Mouse (Mus musculus) hindbrain, embryonic 14.5 days (tissue): ENCODE measurements around the gene Olfr211. TPM values are rescaled to one million over a fixed set of nuclear protein-coding genes. Genes with fewer than 3 reads are reported as not detected.
A peak's percentile ranks its signal among the peaks of the same experiment; 100 is the strongest.
"Not testable (repeated sequence)": the region's sequence is repeated elsewhere in the genome, so short reads cannot be mapped to it uniquely, and the experiment has no call there.

Source experiments
- ATAC-seq: fragments of 200-750 bp; cut with Nextera tagmentation; 2 replicates; pipeline ENCODE4 v1.8.0; 2017; ENCODE audit warnings: moderate number of reproducible peaks, mild to moderate bottlenecking, moderate TSS enrichment, moderate library complexity; ENCODE audit not compliant: low FRiP score
- DNase-seq: peaks from one replicate; pipeline ENCODE4 v3.0.0-alpha.2; 2015; ENCODE audit warnings: low spot score
- H3K27ac ChIP-seq: fragments of 300-500 bp; sonication (generic); 2 replicates; pipeline ENCODE4 v1.5.1; 2014; ENCODE audit warnings: mild to moderate bottlenecking, moderate library complexity
- H3K27me3 ChIP-seq: fragments of 300-500 bp; sonication (generic); 2 replicates; pipeline ENCODE4 v1.6.1; 2014; ENCODE audit warnings: mild to moderate bottlenecking, low read length, mixed read lengths; ENCODE audit not compliant: control insufficient read depth, insufficient read depth
- H3K36me3 ChIP-seq: fragments of 300-500 bp; sonication (generic); replicated peaks from 2 replicates; pipeline ENCODE4 v1.6.1; 2014; ENCODE audit not compliant: control insufficient read depth, insufficient read depth
- H3K4me1 ChIP-seq: fragments of 300-500 bp; sonication (generic); replicated peaks from 2 replicates; pipeline ENCODE4 v1.6.1; 2014; ENCODE audit warnings: antibody characterized with exemption, low read length, mixed read lengths; ENCODE audit not compliant: control insufficient read depth, insufficient read depth
- H3K4me2 ChIP-seq: fragments of 300-500 bp; sonication (generic); replicated peaks from 2 replicates; pipeline ENCODE4 v1.6.1; 2014; ENCODE audit warnings: mild to moderate bottlenecking, moderate library complexity
- H3K4me3 ChIP-seq: fragments of 300-500 bp; sonication (generic); replicated peaks from 2 replicates; pipeline ENCODE4 v1.5.1; 2014; ENCODE audit warnings: mild to moderate bottlenecking, low read length
- H3K9ac ChIP-seq: fragments of 300-500 bp; sonication (generic); 2 replicates; pipeline ENCODE4 v1.6.1; 2014
- H3K9me3 ChIP-seq: fragments of 300-500 bp; sonication (generic); 2 replicates; pipeline ENCODE4 v1.6.1; 2016; ENCODE audit warnings: low read length; ENCODE audit not compliant: control insufficient read depth
- WGBS: fragments of 180-500 bp; shearing (Covaris S2); extraction: QIAGEN DNeasy Blood & Tissue Kit; methylation state at CpG from one replicate; pipeline ENCODE4 v1.1.7; 2014; 5-methylcytosine and 5-hydroxymethylcytosine counted together
- polyA plus RNA-seq: library from polyadenylated mRNA; unstranded; fragments of >200 nt; fragmentation: Nextera tagmentation; extraction: Ambion mirVana; gene quantifications from 2 replicates; pipeline ENCODE4 v1.2.1, GENCODE M21; 2014

Olfr211 gene
- polyA plus RNA-seq, 1 experiment from 2014 or later = not detected

DNA sequence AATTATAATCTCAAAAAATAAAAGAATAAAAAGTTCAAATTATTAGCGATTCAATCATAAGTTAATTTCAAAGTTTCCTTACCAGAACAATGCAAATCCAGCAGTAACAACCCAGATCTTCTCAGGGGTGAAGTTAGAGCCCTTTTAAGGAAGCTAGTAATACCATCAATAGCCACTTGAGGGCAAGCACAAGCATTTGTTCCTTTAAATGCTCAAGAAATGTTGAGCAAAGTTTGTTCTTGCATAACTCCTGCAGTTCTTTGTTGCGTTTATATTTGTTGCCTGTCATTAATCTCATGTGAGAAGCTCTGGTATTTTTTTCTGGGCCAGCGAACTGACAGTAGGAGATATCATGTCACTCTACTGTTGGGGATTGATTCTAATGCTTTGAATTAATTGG lies 20.8 kb upstream of the Olfr211 start:
- peak; percentile 49 for DNase-seq
- Histone ChIP-seq H3K27me3 (no peaks in the 10 kb centered on the region), H3K27ac (no peak overlapping the region), H3K4me2 (no peak overlapping the region), H3K36me3 (no peaks in the 10 kb centered on the region), H3K4me1 (no peaks in the 10 kb centered on the region), H3K4me3 (no peak overlapping the region), H3K9ac (no peak overlapping the region), H3K9me3 (0 out of 2 replicates have a peak, but pooled peaks cover 4% of the 10 kb centered on the region)
- WGBS = 36% methylated on average over 3 of the region's 3 CpGs
- ATAC-seq = no peak

DNA sequence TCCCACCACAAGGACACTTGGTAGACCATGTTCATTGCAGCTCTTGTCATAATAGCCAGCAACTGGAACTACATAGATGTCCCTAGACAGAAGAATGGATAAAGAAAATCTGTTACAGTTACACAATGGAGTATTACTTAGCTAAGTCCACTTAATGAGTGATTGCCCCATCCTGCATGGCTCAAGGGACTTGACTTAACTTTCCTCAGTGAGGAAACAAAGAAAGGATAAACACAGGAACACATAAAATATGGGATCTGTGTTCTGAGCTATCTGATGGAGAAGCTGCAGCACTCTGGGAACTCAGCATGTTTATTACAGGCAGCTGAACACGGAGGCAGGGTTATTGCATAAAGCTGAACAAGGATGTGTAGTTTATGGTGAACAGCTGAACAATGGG lies 3.8 kb upstream of the Olfr211 start:
- 69% methylated on average over 1 of the region's 1 CpGs for WGBS
- no peaks in the 10 kb centered on the region for H3K27me3 ChIP-seq
- no peak overlapping the region for H3K4me2 ChIP-seq
- no peaks in the 10 kb centered on the region for H3K4me1 ChIP-seq
- H3K9me3 ChIP-seq = peaks cover 5% of the 10 kb centered on the region; the same call in 1 of the 2 replicates
- DNase-seq = no peak
- no peak for ATAC-seq
- no peaks in the 10 kb centered on the region for H3K36me3 ChIP-seq
- no peak overlapping the region for H3K4me3 ChIP-seq
- no peak overlapping the region for H3K9ac ChIP-seq
- H3K27ac ChIP-seq = no peak overlapping the region

GRCm38 (mm10) chr6:116486833-116487232 lies 2.1 kb upstream of the Olfr211 start:
- Histone ChIP-seq H3K36me3 (no peaks in the 10 kb centered on the region), H3K27me3 (no peaks in the 10 kb centered on the region), H3K4me1 (no peaks in the 10 kb centered on the region), H3K9me3 (peaks cover 5% of the 10 kb centered on the region; the same call in 1 of the 2 replicates), H3K4me3 (no peak overlapping the region), H3K27ac (no peak overlapping the region), H3K9ac (no peak overlapping the region), H3K4me2 (no peak overlapping the region)
- WGBS = 53% methylated on average over 1 of the region's 1 CpGs
- DNase-seq (no peak), ATAC-seq (no peak)

DNA sequence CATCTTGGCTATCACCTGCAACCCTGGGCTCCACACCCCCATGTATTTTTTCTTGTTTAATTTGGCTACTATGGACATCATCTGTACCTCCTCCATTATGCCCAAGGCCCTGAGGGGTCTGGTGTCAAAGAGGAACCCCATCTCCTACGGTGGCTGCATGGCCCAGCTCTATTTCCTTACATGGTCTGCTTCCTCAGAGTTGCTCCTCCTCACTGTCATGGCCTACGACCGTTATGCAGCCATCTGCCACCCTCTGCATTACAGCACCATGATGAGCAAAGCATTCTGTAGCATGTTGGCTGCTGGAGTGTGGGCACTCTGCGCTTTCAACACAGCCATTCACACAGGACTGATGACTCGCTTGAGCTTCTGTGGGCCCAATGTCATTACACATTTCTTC lies 4.9 kb downstream of the Olfr211 start:
- no peak for DNase-seq
- Histone ChIP-seq H3K36me3 (no peaks in the 10 kb centered on the region), H3K9me3 (no peaks in the 10 kb centered on the region), H3K27me3 (no peaks in the 10 kb centered on the region), H3K4me3 (no peak overlapping the region), H3K4me2 (no peak overlapping the region), H3K27ac (no peak overlapping the region), H3K4me1 (no peaks in the 10 kb centered on the region), H3K9ac (no peak overlapping the region)
- no peak for ATAC-seq
- 87% methylated on average over 5 of the region's 5 CpGs for WGBS

- no peak for ATAC-seq
- Histone ChIP-seq H3K4me1 (no peaks in the 10 kb centered on the region), H3K27me3 (no peaks in the 10 kb centered on the region), H3K9me3 (no peaks in the 10 kb centered on the region), H3K4me3 (no peak overlapping the region), H3K36me3 (no peaks in the 10 kb centered on the region), H3K27ac (no peak overlapping the region), H3K4me2 (no peak overlapping the region), H3K9ac (no peak overlapping the region)
- WGBS = 82% methylated on average over 1 of the region's 1 CpGs
- no peak for DNase-seq
These were observed 7.1 kb downstream of the Olfr211 start for GRCm38 (mm10) chr6:116495960-116496359.

GRCm38 (mm10) chr6:116506302-116507003 lies 17.6 kb downstream of the Olfr211 start, which contains the start of gene Olfr212:
TSS of gene Olfr212 (plus strand) at chr6:116506516.
- not testable (repeated sequence) for H3K36me3 ChIP-seq, H3K9ac ChIP-seq, H3K4me1 ChIP-seq, DNase-seq, H3K4me3 ChIP-seq, ATAC-seq, H3K27ac ChIP-seq, H3K27me3 ChIP-seq, H3K4me2 ChIP-seq
- 95% methylated on average over 19 of the region's 20 CpGs for WGBS
- H3K9me3 ChIP-seq = peaks cover 16% of the 10 kb centered on the region

DNA sequence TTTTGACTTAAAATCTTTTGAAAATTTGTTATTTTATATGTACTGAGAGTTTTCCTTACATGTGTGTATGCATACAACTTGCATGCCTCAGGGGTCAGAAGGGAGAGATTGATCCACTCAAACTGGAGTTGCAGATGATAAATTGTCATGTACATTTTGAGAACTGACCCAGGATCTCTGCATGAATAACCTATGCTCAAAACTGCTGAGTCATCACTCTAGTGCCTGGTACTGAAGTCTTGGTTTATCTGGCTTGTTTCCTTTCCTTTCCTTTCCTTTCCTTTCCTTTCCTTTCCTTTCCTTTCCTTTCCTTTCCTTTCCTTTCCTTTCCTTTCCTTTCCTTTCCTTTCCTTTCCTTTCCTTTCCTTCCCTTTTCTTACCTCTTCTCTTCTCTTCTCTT lies 25.9 kb downstream of the Olfr211 start:
- Histone ChIP-seq H3K9ac (no peak overlapping the region), H3K9me3 (no peaks in the 10 kb centered on the region), H3K4me1 (no peaks in the 10 kb centered on the region), H3K4me2 (no peak overlapping the region), H3K27me3 (no peaks in the 10 kb centered on the region), H3K27ac (no peak overlapping the region), H3K36me3 (no peaks in the 10 kb centered on the region), H3K4me3 (no peak overlapping the region)
- DNase-seq (no peak), ATAC-seq (no peak)

DNA sequence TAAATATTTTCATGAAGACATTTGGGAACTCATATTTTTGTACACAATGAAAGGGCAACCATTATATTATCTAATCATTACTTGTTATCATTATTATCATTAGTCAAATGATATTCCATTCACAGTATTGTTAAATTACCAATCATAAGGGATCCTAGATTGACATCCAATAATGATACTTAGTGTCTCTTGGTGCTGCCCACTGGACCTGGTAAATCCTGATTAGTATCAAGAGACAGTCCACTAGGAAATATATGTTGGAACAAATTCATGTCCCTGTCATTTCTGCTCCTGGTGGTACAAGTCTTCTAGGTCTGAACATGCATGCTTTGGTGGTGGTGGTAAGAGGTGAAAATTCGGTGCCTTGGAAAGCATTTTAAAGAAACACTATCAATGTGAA lies 49.3 kb downstream of the Olfr211 start, which contains the start of gene Olfr213:
Gene Olfr213 (plus strand): TSS at position 301 of the 400 bp plus-strand sequence.
- H3K36me3 ChIP-seq = no peaks in the 10 kb centered on the region
- no peaks in the 10 kb centered on the region for H3K27me3 ChIP-seq
- no peaks in the 10 kb centered on the region for H3K4me1 ChIP-seq
- H3K4me2 ChIP-seq = no peak within 1 kb of the TSS
- ATAC-seq (no peak), DNase-seq (no peak)
- H3K9me3 ChIP-seq = no peaks in the 10 kb centered on the region
- no peak within 1 kb of the TSS for H3K9ac ChIP-seq
- H3K27ac ChIP-seq = no peak within 1 kb of the TSS
- WGBS = 97% methylated on average over 1 of the region's 1 CpGs
- H3K4me3 ChIP-seq = no peak within 1 kb of the TSS

DNA sequence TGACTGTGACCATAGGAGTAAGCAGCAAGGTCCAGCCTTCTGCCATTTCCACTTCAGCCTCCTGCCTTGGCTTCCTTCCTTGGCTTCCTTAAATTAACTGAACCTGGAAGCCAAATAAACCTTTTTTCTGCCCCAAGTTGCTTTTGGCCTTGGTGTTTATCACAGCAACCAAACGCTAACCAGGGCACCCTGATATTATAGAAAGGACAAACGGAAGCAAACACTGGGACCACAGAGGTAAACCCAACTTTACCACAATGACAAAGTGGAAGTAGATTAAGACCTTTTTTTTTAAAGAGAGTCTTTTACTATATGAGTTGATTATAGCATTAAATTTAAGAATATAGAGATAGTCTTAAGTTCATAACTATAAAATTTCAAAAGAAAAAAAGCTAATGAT lies 53.6 kb downstream of the Olfr211 start:
- H3K4me3 ChIP-seq = no peak overlapping the region
- H3K36me3 ChIP-seq = no peaks in the 10 kb centered on the region
- H3K9ac ChIP-seq = no peak overlapping the region
- ATAC-seq = no peak
- H3K4me1 ChIP-seq = no peaks in the 10 kb centered on the region
- 95% methylated on average over 2 of the region's 2 CpGs for WGBS
- H3K9me3 ChIP-seq = no peaks in the 10 kb centered on the region
- DNase-seq = no peak
- H3K27ac ChIP-seq = no peak overlapping the region
- no peak overlapping the region for H3K4me2 ChIP-seq
- no peaks in the 10 kb centered on the region for H3K27me3 ChIP-seq
